Mouse (Mus musculus): ENCODE measurements around the gene Dthd1.

The Dthd1 gene

DNA sequence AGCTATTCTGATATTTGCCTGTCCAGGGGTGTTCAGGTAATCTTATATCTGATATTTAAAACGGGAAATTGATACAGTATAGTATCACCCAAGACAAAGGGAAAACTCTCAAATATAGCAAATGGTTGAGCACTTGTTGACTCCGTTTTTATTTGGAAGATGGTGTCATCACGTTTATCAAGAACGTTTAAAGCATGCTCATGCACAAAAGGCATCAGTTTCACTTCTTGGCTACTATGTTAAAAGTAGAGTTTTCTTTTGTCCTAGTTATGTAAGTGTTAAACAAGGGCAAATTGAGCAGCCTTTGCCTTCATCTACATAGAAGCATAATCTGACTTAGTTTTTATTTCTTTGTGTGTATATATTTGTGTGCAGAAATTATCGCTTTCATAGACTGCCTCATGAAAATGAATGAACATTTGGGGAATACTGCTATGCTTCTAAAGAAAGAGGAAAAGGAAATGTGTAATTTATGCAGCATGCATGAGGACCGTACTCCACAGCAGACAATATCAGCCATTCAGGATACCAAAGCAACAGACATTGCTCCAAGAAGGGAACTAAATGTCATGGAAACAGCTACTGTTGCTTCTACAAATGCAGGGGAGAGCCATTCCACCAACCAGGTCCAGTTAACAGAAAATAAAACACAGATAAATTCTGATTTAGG, at the start of gene Dthd1:
Gene Dthd1, plus strand, starts transcription at position 422 of the 670 bp plus-strand sequence.
- no peak for DNase-seq (ENCODE audit: low read depth)

DNA sequence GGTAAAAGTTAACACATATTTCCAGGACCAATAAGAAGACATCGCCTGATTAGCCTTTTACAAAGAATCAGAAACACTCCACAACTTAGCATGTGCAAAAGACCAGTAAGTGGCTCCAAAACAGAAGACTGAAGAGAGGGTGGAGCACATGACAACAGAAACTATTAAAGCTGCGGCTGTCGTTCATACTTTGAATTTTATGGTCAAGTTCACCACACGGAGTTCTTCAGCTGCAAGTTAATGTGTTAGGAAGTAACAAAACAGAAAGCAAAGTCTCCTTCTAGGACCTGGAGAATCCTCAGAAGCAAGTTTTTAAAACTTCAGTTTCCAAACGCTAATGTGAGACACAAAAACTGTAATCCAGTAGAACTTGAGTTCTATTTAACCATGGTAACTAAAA, 49.5 kb upstream of the Dthd1 start:
- DNase-seq (ENCODE audit: low read depth) = peak; percentile 48

DNA sequence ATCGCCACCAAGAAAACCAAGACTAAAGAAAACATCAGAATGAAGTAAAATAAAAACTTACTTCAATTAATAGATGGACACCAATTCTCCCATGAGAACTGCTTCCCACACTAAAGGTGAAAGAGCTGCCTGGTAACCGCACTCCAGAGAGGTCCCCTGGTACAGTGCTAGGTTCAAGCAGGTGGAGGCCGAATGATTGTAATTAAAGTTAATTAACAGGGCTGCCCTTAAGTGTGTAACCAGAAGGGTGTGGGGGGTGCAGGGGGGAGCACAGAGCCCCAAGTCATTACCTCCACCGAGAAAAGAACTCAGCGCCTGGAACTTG, 48.2 kb upstream of the Dthd1 start:
- DNase-seq (ENCODE audit: low read depth) = no peak

DNA sequence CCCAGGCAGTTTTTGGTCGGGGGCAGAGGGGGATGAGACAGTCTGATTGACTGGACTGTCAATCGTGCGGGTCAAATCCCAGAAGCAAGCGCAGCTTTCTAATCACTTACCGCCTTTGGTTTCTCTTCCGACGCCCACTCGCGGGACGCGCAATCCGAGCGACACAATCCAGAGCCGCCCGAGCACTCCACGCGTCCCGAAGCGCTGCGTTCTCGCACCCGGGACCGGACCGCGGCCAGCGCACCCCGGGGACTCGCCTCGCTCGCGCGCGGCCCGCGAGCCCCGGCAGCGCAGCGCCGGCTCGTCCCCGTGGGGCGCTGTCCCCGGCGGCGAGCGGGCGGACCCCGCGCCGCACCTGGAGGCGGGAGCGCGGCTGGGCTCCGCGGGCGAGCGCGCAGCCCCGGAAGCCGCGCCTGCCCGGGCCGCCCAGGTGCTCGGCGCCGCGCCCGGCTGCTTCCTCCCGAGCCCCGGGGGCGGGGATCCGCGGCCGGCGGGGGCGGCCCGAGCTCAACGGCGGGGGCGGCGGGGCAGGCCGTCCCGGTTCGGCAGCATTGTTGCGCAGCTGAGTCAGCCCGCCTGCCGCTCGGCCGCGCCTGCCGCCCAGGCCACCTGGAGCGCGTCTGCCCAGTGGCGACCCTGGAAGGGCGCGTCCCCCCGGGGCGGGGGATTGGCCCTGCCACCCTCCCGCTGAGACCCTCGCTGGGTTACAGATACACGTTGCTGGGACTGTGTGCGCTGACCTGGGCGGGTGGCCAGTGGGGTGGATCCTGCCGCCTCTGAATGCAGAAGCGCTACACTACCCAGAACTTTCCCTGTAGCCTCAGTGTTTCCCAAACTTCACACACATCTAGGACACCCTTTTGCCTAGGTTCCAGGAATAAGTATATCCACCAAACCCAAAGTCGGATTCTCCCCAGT, 47.6 kb upstream of the Dthd1 start, which contains the start of gene Arap2:
Gene Arap2, minus strand, starts transcription at position 376 of the 918 bp plus-strand sequence.
- DNase-seq (ENCODE audit: low read depth) = peak; percentile 84

DNA sequence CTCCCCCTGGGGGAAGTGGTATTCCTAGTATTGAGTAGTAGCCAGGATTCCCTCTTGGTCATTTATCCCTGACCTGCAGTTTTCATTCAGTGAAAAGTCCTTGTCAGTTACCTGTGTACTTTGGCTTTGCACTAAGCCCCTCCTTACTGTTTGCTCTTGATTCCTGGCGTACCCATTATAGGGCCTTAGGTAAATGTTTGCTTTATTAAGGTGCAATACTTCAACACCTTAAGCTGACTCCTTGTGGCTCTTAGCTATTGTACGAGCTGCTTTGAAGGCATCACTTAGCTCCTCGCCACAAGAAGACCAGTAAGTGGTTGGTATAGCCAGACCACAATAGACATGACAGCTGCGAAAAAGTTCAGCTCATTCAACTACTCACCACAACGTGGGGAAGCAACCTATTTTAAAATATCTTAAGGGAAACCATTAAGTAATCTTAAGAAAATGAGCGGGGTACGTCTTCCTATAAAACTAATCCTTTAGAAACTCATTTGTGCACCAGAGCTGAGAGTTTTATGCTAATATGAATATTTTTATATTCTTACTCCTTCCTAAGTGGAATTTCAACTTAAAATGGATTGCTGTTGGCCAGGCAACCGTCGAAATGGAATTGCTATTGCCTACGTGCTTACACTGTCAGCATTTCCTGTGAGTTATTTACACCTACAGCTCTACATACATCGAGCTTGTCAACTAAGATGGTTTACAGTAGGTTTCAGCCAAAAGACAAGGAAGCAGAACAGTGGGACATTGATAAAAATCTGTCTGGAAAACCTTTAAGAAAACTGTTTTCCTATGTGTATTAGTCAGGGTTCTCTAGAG, 41.6 kb upstream of the Dthd1 start:
- DNase-seq (ENCODE audit: low read depth) = no peak

DNA sequence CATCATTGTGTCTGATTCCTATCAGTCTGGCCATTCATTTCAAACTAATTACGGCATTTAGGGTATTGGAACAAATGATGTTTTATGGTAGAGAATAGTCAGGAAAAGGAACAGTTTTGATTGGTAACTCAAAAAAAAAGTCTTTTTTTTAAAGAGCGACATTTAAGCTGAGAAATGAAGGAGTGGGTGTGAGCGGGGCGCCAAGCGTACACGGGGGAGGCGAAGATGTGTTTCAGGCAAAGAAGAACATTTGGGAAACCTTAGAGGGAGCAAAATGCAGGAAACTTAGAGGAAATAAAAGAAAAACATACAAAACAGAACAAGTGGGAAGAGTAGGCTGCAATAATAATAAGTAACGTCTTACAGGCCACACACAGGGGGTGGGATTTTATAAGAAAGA, 35.8 kb upstream of the Dthd1 start:
- DNase-seq (ENCODE audit: low read depth) = no peak

DNA sequence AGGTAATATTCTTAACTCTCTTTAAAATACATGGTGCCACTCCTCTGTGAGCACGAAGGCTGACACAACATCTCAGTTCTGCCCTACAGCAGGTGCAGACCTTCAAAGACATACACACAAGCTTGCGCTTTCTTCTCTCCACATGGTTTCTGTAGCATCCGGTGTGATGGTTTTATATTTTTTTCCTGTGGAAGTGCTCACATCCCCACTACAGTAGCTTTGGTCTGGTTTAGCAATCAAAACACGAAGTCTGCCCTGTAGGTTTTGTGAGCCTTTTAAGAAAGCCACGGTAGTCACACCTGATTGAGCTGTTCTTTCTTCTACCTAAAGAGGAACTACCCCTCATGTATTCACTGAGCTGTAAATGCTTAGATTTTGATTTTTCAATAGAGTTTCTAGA, 34.9 kb upstream of the Dthd1 start:
- peak; percentile 66 for DNase-seq (ENCODE audit: low read depth)

DNA sequence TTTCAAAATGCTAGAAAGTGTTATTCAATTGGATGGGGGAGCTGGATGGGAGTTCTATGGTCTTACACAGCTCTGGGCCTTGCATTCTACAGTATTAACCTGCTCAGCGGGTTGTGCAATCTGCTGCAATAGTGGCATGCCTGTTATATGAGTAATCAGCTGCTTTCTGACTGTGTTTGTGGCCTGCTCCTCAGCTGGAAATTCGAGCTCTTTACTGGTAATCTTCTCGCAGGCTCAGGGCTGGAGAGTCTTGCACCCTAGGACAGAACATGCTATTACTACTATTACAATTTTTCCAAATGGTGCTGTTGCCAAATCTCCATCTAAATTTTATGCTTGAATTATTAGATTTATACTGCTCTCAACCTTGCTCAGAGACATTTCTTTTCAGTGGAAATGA, 26.8 kb upstream of the Dthd1 start:
- no peak for DNase-seq (ENCODE audit: low read depth)

DNA sequence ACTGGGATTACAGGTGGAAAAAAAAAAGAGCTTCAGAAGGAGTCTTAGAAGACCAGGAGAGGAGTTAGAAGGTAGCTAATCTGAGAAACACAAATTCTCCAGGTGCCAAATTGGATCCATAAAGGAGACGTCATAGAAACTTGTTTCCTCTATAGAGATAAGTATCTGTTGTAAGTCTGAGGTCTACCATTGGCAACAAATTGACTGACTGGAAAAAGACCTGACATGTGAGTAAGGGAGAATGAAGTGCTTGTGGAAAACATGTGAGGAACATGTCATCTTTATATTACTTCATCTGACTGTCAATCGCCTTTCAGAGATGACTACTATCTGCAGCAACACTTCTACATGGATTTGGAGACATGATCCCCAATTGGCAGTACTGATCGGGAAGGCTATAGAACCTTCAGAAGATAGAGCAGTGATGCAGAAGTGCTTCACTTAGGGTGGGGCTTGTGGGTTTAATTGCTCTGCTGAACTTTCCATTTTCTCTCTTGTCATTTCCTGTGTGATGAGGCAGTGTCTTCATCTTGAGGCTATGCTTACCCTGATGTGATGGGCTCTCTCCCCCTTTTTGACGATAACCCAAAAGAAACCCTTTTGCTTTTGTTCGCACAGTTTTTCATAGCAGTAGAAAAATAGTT, 22.6 kb upstream of the Dthd1 start:
- peak; percentile 75 for DNase-seq (ENCODE audit: low read depth)

DNA sequence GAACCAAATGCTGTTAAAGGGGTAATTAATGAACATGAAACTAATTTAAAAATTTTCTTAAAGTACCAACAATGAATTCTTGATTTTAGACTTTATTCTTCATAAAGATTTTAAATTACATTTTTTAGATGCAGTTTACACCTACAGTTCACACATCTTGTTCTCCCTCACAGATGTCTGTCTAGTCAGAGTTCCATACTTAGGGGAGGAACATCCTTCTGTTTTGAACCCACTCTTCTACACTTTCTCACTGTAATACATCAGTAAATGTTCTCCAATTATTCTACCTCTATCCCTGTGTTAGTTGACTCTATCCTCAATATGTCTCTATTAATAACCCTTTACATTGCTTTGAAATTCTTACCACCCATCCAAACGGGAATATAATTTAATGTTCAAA, 20.8 kb upstream of the Dthd1 start:
- DNase-seq (ENCODE audit: low read depth) = no peak

DNA sequence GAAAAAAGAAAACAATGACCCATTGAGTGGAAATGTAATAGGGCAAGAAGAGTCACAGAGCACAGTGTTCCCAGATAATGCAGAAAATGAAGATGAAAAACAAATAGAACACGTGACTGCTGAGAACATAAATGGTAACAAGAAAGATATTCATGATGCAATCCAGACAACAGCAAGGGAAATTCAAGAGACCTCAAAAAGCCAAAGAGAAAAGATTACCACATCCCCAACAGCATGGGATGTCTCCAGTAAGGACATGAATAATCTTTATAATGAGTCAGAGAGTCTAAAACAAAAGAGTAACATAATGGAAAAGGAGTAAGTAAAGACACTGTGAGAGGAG, 420 bp downstream of the Dthd1 start:
- DNase-seq (ENCODE audit: low read depth) = no peak

DNA sequence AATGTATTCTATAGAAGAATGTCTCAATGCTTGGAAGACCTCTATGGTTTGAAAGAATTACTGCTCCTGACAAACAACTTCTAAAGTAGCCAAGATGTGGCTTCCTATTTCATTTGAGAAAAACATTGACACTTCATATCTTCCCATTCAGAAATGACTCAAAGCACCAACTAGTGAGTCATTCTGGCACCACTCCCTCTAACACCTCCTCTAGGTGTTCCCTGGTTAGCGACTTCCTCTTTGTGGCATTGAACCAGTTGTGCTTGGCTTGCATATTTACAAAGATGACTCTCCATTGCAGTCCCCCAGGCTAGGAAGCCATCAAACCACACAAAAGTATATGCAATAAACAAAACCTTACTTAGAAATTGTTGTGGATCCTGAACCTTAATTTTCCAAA, 2.1 kb downstream of the Dthd1 start:
- DNase-seq (ENCODE audit: low read depth) = peak; percentile 89

DNA sequence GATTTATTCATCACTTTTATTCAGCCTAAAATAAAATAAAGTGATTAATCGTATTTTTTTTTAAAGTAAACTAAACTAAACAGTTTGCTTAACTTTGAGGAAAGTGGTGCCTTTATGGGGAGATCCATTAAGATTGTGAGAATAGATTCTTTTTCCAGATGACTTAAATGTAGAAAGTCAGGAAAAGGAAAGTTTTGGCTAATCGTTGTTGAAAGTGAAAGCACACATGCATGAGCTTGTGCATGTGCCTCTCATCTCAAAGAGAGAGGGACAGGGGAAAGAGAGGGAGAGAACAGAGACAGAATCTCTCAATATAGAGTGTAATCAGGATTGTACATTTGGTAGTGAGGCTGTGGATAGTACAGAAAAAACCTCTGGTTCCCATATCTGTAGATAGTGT, 5.9 kb downstream of the Dthd1 start:
- DNase-seq (ENCODE audit: low read depth) = no peak

DNA sequence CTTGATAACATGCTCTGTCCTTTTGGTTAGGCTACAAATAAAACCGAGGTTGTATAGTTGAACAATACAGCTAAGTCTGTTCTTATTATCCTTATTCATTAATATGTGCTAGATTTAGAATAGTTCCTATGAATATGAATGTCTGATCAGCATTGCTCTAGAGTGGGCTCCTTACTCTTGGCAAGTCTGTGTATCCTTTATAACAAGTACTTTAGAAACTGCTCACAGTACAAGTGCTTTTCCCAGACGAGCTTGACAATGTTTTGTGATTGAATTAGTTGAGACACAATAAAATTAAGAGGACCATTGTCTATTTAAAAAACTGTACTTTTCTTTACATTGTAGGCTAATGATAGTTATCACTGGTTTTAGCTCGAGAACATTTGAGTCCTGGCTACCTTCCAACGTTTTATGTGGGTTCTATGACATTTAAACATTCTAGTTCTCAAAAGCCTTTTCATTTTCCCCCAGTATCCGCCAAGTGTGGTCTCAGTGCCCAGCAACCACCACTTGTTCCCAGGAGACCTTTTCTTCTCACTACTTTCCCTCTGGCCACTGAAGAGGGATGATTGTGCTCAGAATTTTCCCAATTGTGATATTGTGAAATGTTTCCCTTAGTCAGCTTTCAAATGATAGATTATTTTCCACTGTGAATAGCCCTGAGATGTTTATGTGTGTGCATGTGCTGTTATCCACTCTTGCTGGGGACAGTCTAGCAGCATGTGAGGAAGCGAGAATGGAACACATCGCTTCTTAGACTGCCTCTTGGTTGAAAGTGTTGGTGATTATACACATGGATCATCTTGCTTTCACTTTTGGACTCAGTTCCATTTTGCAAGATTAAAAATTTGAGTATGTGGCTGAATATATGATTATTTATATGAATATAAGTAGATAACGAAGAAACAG, 7.0 kb downstream of the Dthd1 start:
- no peak for DNase-seq (ENCODE audit: low read depth)

DNA sequence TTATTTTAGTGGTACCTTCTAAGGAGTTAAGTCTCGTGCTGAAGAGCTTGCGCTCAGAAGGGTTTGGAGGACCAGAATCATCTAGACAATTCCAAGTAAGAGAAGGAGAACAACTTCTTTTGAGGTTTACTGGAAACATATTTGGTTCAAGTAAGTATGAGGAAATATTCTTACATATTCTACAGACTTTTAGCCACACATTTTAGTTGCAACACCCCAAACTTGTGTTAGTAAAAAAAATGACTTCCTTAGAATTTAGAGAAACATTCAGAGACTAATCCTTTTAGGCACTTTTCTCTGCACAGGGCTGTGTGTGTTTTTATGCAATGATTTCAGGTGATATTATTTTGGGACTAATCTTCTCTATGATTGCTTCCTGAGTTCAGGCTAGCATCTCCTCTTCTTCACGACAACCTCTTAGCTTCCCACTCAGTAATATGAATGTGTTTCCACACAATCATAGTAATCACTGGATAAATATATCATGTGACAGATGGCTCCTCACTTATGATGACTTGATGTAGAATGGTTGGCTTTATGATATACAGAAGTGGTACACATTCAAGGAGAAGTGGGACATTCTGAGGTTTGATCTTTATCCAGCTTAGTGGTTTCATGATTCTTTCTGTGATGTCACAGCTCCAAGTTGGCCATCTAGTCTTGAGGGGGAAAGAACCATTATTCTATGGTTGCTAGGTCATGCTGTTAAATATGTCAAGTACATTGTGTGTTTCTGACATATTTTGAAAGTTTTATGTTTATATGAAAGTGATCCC, 29.5 kb downstream of the Dthd1 start:
- DNase-seq (ENCODE audit: low read depth) = no peak

DNA sequence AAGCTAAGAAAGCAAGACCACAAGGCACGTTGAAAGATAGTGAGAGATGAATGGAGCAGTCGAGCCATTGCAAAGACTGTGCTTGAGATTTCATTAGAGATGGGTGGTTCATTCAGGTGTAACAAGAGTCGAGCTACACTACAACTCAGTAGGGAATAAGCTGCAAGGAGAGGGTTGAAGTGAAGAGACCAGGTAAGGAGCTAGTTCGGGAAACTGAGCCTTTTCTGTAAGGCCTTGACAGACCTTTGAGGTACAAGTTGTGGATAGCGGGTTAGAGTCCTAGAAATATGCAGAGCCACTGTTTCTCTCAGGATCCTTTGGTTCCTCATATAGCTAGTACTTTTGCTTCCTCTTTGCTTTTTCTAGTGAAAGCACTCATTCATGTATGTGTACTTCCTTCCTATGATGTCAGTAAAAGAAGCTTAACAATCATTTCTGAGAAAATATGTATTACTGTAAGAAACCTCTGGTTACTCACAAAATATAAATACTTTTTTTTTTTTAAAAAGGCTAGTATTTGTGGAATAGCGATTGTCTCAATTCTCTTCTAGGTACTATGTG, 33.0 kb downstream of the Dthd1 start:
- DNase-seq (ENCODE audit: low read depth) = no peak

DNA sequence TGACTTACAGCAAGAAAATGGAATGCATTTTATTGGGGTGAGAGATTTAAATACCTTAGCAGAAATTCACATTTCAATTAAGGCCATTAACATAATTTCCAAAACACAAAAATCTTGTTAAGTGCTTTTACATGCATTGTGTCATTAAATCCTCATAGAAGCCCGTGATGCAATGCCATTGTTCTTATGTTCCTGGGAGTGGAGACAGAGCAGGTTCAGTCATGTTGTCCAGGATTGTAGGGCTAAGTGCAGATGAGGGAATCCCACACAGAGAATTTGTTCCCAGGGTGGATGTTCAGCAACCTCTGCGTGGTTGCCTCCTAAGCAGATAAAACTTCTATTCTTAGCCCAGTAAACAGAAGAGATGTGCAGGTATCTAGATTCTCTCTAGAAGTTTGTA, 37.7 kb downstream of the Dthd1 start:
- DNase-seq (ENCODE audit: low read depth) = no peak

DNA sequence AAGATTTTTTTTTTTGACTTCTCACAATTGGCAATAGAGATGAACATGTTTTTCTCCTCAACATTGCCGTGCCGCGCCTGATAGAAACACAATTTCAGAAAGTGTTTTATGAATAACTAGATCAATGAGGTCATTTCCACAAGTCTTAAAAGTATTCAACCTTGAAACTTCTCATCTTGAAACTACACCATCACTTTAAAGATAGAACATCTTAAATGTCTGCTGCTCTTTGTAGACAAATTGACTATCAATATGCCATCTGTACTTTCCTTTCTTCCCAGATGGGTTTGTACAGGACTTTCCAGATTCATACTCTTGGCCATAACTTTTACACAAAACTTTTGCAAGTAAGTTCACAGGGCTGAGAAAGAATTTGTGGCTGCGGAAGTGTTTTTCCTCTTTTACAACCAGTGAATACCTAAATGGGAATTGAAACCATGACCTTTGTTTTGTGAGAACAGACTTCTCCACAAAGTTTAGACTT, 40.8 kb downstream of the Dthd1 start:
- DNase-seq (ENCODE audit: low read depth) = peak; percentile 57

DNA sequence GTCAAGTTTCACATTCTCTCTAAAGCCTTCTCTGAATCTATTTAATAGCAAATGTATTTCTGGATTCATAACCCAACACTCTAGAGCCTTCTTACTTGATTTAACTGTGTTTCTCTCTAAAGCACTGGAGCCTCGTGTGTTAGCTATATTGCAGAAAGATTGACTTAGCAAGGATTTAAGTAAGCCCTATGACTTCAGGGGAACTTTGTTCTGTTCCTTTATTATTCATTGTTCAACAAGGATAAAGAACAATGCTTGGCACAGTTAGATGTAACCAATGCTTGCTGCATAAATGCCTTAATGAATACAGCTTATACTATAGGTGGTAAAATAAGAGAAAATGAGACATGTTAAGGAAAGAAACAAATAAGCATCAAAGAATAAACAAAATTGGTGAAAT, 43.9 kb downstream of the Dthd1 start:
- no peak for DNase-seq (ENCODE audit: low read depth)

DNA sequence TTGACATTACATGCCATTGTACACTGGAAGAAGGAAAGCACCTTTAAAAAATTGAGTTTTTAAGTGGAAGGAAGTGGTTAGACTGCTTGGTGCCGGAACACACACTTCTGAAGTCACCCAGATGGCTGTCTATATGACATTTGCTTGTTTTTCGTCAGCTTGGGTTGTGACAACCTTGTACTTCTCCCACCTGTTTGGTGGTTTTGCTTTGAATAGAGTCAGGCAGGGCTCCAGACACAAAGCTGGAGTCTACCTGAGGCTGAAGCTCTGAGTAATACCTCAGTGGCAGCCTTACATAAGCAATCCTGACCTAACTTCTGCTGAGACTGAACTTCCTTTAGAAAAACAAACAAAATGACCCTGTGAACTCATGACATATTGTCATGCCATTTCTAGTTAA, 44.7 kb downstream of the Dthd1 start:
- peak; percentile 84 for DNase-seq (ENCODE audit: low read depth)

All from induced T-regulatory cell, adult 2 months (primary cell).